Mouse (Mus musculus) kidney, embryonic 14.5 days (tissue): ENCODE results near the gene Apbb2. TPM values are rescaled to one million over a fixed set of nuclear protein-coding genes. Genes with fewer than 3 reads are reported as not detected.

Experiments
- ATAC-seq: fragments of 200-750 bp; cut with Nextera tagmentation; 2 replicates; pipeline ENCODE4 v1.8.0; 2017; ENCODE audit warnings: moderate number of reproducible peaks, mild to moderate bottlenecking, moderate TSS enrichment, moderate library complexity; ENCODE audit not compliant: low FRiP score, low TSS enrichment
- H3K27ac ChIP-seq: fragments of 300-500 bp; sonication (generic); 2 replicates; pipeline ENCODE4 v1.5.1; 2014; ENCODE audit warnings: low read depth, mild to moderate bottlenecking, low read length, moderate library complexity, mixed read lengths
- H3K27me3 ChIP-seq: fragments of 300-500 bp; sonication (generic); 2 replicates; pipeline ENCODE4 v1.6.1; 2014; ENCODE audit warnings: mild to moderate bottlenecking, low read length; ENCODE audit not compliant: control insufficient read depth, insufficient read depth
- H3K36me3 ChIP-seq: fragments of 300-500 bp; sonication (generic); 2 replicates; pipeline ENCODE4 v1.6.1; 2014; ENCODE audit warnings: low read length, mixed read lengths; ENCODE audit not compliant: control insufficient read depth, insufficient read depth
- H3K4me1 ChIP-seq: fragments of 300-500 bp; sonication (generic); 2 replicates; pipeline ENCODE4 v1.6.1; 2014; ENCODE audit warnings: low read length, mixed read lengths; ENCODE audit not compliant: control insufficient read depth, insufficient read depth
- H3K4me2 ChIP-seq: fragments of 300-500 bp; sonication (generic); replicated peaks from 2 replicates; pipeline ENCODE4 v1.6.1; 2014; ENCODE audit warnings: low read depth, mild to moderate bottlenecking, low read length
- H3K4me3 ChIP-seq: fragments of 300-500 bp; sonication (generic); 2 replicates; pipeline ENCODE4 v1.5.1; 2014; ENCODE audit warnings: mild to moderate bottlenecking, low read length
- H3K9ac ChIP-seq: fragments of 300-500 bp; sonication (generic); 2 replicates; pipeline ENCODE4 v1.6.1; 2014; ENCODE audit warnings: low read depth, mild to moderate bottlenecking, low read length, moderate library complexity
- H3K9me3 ChIP-seq: fragments of 300-500 bp; sonication (generic); 2 replicates; pipeline ENCODE4 v1.6.1; 2016; ENCODE audit warnings: low read length; ENCODE audit not compliant: control insufficient read depth
- WGBS: fragments of 180-500 bp; shearing (Covaris S2); extraction: QIAGEN DNeasy Blood & Tissue Kit; methylation state at CpG from one replicate; pipeline ENCODE4 v1.1.7; 2014; 5-methylcytosine and 5-hydroxymethylcytosine counted together
- polyA plus RNA-seq: library from polyadenylated mRNA; unstranded; fragments of >200 nt; fragmentation: Nextera tagmentation; extraction: Ambion mirVana; gene quantifications from 2 replicates; pipeline ENCODE4 v1.2.1, GENCODE M21; 2014

The Apbb2 gene
- polyA plus RNA-seq, 1 experiment from 2014 or later: 55.9 TPM

GRCm38 (mm10) chr5:66572086-66572855 lies 46.3 kb downstream of the Apbb2 start:
- H3K4me1 ChIP-seq: peaks cover 20% of the 10 kb centered on the region; the same call in 1 of the 2 replicates
- no peak for ATAC-seq

GRCm38 (mm10) chr5:66570709-66571108 lies 47.9 kb downstream of the Apbb2 start:
- ATAC-seq: no peak
- Histone ChIP-seq H3K27ac (no peak overlapping the region), H3K36me3 (no peaks in the 10 kb centered on the region), H3K4me3 (no peak overlapping the region), H3K9ac (no peak overlapping the region), H3K4me2 (no peak overlapping the region), H3K9me3 (no peaks in the 10 kb centered on the region), H3K4me1 (peaks cover 14% of the 10 kb centered on the region; the same call in 1 of the 2 replicates), H3K27me3 (no peaks in the 10 kb centered on the region)
- WGBS: 93% methylated on average over 5 of the region's 5 CpGs

More at GRCm38 (mm10) chr5:66572086-66572855, 46.3 kb downstream of the Apbb2 start:
- H3K36me3 ChIP-seq: no peaks in the 10 kb centered on the region
- WGBS: 65% methylated on average over 13 of the region's 13 CpGs
- H3K27ac ChIP-seq: no peak overlapping the region
- no peak overlapping the region for H3K9ac ChIP-seq
- no peaks in the 10 kb centered on the region for H3K9me3 ChIP-seq
- no peak overlapping the region for H3K4me3 ChIP-seq
- no peak overlapping the region for H3K4me2 ChIP-seq
- no peaks in the 10 kb centered on the region for H3K27me3 ChIP-seq

GRCm38 (mm10) chr5:66569141-66569801 lies 49.3 kb downstream of the Apbb2 start:
- Histone ChIP-seq H3K27ac (no peak overlapping the region), H3K9ac (no peak overlapping the region), H3K27me3 (no peaks in the 10 kb centered on the region), H3K4me1 (peaks cover 14% of the 10 kb centered on the region; the same call in 1 of the 2 replicates), H3K36me3 (no peaks in the 10 kb centered on the region), H3K4me2 (no peak overlapping the region), H3K9me3 (no peaks in the 10 kb centered on the region), H3K4me3 (no peak overlapping the region)
- WGBS: 60% methylated on average over 9 of the region's 9 CpGs
- ATAC-seq: no peak

- peaks cover 9% of the 10 kb centered on the region; the same call in 1 of the 2 replicates for H3K4me1 ChIP-seq
- WGBS: 54% methylated on average over 5 of the region's 5 CpGs
- no peak overlapping the region for H3K27ac ChIP-seq
- no peak for ATAC-seq
- H3K4me3 ChIP-seq: no peak overlapping the region
- H3K27me3 ChIP-seq: no peaks in the 10 kb centered on the region
- H3K9ac ChIP-seq: no peak overlapping the region
- H3K36me3 ChIP-seq: no peaks in the 10 kb centered on the region
- H3K4me2 ChIP-seq: no peak overlapping the region
- no peaks in the 10 kb centered on the region for H3K9me3 ChIP-seq
Observed at GRCm38 (mm10) chr5:66568002-66568401, 50.6 kb downstream of the Apbb2 start.

- H3K9ac ChIP-seq: no peak overlapping the region
Observed at GRCm38 (mm10) chr5:66567424-66567823, 51.2 kb downstream of the Apbb2 start.

GRCm38 (mm10) chr5:66559591-66560175 lies 58.9 kb downstream of the Apbb2 start:
- no peak overlapping the region for H3K4me2 ChIP-seq
- no peaks in the 10 kb centered on the region for H3K27me3 ChIP-seq
- H3K9me3 ChIP-seq: no peaks in the 10 kb centered on the region
- no peak for ATAC-seq
- WGBS: 50% methylated on average over 8 of the region's 8 CpGs
- H3K36me3 ChIP-seq: no peaks in the 10 kb centered on the region
- H3K4me1 ChIP-seq: peaks cover 8% of the 10 kb centered on the region
- H3K9ac ChIP-seq: no peak overlapping the region
- H3K4me3 ChIP-seq: no peak overlapping the region
- peak overlapping the region; percentile 52 for H3K27ac ChIP-seq

More at GRCm38 (mm10) chr5:66567424-66567823, 51.2 kb downstream of the Apbb2 start:
- Histone ChIP-seq H3K36me3 (no peaks in the 10 kb centered on the region), H3K4me3 (no peak overlapping the region), H3K9me3 (no peaks in the 10 kb centered on the region), H3K4me2 (no peak overlapping the region), H3K27ac (no peak overlapping the region), H3K27me3 (no peaks in the 10 kb centered on the region), H3K4me1 (peaks cover 9% of the 10 kb centered on the region; the same call in 1 of the 2 replicates)
- ATAC-seq: no peak
- whole genome bisulfite sequencing: 93% methylated on average over 6 of the region's 6 CpGs

GRCm38 (mm10) chr5:66558094-66558493 lies 60.5 kb downstream of the Apbb2 start:
- Histone ChIP-seq H3K4me1 (peaks cover 12% of the 10 kb centered on the region), H3K36me3 (no peaks in the 10 kb centered on the region), H3K9me3 (no peaks in the 10 kb centered on the region), H3K9ac (no peak overlapping the region), H3K4me2 (no peak overlapping the region), H3K27me3 (no peaks in the 10 kb centered on the region), H3K4me3 (no peak overlapping the region), H3K27ac (no peak overlapping the region)
- WGBS: 91% methylated on average over 7 of the region's 7 CpGs
- ATAC-seq: no peak

- H3K27ac ChIP-seq: no peak overlapping the region
- H3K4me1 ChIP-seq: peaks cover 8% of the 10 kb centered on the region
- no peaks in the 10 kb centered on the region for H3K27me3 ChIP-seq
- no peak overlapping the region for H3K4me3 ChIP-seq
- no peak for ATAC-seq
- no peaks in the 10 kb centered on the region; the same call in 1 of the 2 replicates for H3K9me3 ChIP-seq
- H3K4me2 ChIP-seq: no peak overlapping the region
- H3K36me3 ChIP-seq: no peaks in the 10 kb centered on the region
- H3K9ac ChIP-seq: no peak overlapping the region
Observed at GRCm38 (mm10) chr5:66553933-66554332, 64.7 kb downstream of the Apbb2 start.

- no peak for ATAC-seq
Observed at GRCm38 (mm10) chr5:66552246-66552645, 66.3 kb downstream of the Apbb2 start.

More at GRCm38 (mm10) chr5:66552246-66552645, 66.3 kb downstream of the Apbb2 start:
- H3K4me3 ChIP-seq: no peak overlapping the region
- no peak overlapping the region for H3K4me2 ChIP-seq
- no peaks in the 10 kb centered on the region for H3K27me3 ChIP-seq
- no peak overlapping the region for H3K27ac ChIP-seq
- no peak overlapping the region for H3K9ac ChIP-seq
- WGBS: 74% methylated on average over 9 of the region's 9 CpGs
- peaks cover 9% of the 10 kb centered on the region for H3K9me3 ChIP-seq
- H3K4me1 ChIP-seq: peaks cover 11% of the 10 kb centered on the region
- no peaks in the 10 kb centered on the region for H3K36me3 ChIP-seq
